Mouse (Mus musculus): Measurements from ENCODE around the gene Olfr686. TPM values are rescaled to one million over a fixed set of nuclear protein-coding genes. Genes with fewer than 3 reads are reported as not detected.

The Olfr686 gene
- total RNA-seq (2023), result not detected

DNA sequence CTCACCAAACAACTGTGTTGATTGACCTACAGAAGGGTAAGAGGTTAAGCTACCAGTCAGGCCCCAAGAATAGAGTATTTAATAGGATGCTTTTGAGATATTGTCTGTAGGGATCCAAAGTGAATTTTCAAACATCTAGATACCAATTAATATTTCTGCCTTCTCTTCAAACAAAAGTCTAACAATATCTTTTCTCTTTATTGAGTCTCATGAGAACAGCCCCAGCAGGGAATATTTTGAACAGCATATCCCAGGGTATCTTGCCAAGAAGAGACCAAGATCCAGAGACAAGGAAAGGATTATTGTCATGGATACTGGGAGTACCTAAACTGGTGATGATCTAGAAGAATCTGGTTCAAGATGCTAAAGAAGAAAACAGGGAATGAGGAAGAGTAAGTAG lies at the start of gene Olfr686:
Olfr686 (minus strand) TSS at position 101 of the 400 bp plus-strand sequence.

DNA sequence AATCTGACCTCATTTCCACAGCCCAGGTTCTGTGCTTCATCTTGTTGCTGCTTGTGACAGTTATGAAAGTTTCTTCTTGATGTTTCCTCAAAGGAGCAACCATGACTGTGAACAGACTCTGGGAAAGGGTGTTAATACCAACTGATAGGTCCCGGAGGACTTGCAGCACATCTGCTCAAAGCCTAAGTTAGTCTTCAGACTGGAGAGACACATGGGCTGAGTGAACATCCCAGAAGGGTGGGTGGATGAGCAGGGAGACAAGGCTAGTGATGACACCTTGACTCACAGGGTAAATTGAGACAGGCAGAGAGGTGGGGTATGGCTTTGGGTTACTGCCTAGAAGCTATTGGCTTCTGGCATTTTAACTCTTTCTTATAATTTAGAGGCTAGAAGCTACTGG lies 21.4 kb downstream of the Olfr686 start, which contains the start of gene Olfr685:
Olfr685 (minus strand) TSS at position 101 of the 400 bp plus-strand sequence.

DNA sequence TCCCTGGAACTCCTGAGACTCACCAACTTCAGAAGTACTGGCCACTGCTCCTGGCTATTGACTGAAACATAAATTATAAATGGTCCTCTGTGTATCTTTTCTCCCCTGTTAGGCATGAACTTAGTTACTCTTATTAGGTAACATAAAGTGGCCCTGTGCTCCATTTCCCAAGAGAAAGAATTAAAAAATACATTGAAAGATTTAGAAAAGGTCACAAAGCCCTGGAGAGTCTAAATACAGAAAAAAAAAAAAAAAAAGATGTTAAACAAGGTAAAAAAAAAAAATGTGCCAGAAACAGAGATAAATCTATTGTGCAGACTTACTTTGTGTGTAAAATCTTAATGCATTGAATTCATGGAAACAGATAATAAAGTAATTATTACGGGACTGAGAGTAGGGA lies 43.7 kb downstream of the Olfr686 start, which contains the start of gene Olfr684:
Olfr684 (minus strand) TSS at position 101 of the 400 bp plus-strand sequence.

Other genes with a start within 250 kb of the Olfr686 start
- not detected for gene Olfr670, start 244.9 kb downstream of the Olfr686 start, total RNA-seq (2023)
- gene Olfr671, start 228.4 kb downstream of the Olfr686 start, total RNA-seq (2023), result not detected
- gene Olfr672, start 205.5 kb downstream of the Olfr686 start, total RNA-seq (2023), result not detected
- gene Olfr675, start 179.0 kb downstream of the Olfr686 start, total RNA-seq (2023), result not detected
- gene Olfr676, start 174.8 kb downstream of the Olfr686 start, total RNA-seq (2023), result not detected
- gene Olfr677, start 156.1 kb downstream of the Olfr686 start, total RNA-seq (2023), result not detected
- not detected for gene Olfr678, start 143.0 kb downstream of the Olfr686 start, total RNA-seq (2023)
- not detected for gene Olfr679, start 126.3 kb downstream of the Olfr686 start, total RNA-seq (2023)
- not detected for gene Olfr680-ps1, start 114.7 kb downstream of the Olfr686 start, total RNA-seq (2023)
- not detected for gene Olfr681, start 90.6 kb downstream of the Olfr686 start, total RNA-seq (2023)
- gene Olfr683, start 60.5 kb downstream of the Olfr686 start, total RNA-seq (2023), result not detected
- gene Olfr684, start 43.8 kb downstream of the Olfr686 start, total RNA-seq (2023), result not detected
- gene Olfr685, start 21.5 kb downstream of the Olfr686 start, total RNA-seq (2023), result not detected
- gene Olfr688, start 80.6 kb upstream of the Olfr686 start, total RNA-seq (2023), result not detected
- gene Olfr689, start 103.7 kb upstream of the Olfr686 start, total RNA-seq (2023), result not detected
- gene Olfr690, start 126.6 kb upstream of the Olfr686 start, total RNA-seq (2023), result not detected
- not detected for gene Olfr691, start 134.8 kb upstream of the Olfr686 start, total RNA-seq (2023)
- gene Olfr692, start 160.7 kb upstream of the Olfr686 start, total RNA-seq (2023), result not detected
- gene Gm5901, start 167.6 kb upstream of the Olfr686 start, total RNA-seq (2023), result not detected
- 10 to 100 TPM; 59.4 TPM for gene Fam160a2, start 192.6 kb upstream of the Olfr686 start, total RNA-seq (2023)
- not detected for gene Cnga4, start 197.1 kb upstream of the Olfr686 start, total RNA-seq (2023)
- not detected for gene Cckbr, start 218.2 kb upstream of the Olfr686 start, total RNA-seq (2023)